ENCODE assay signal across 31 mouse cellular contexts in the genomic region with DNA sequence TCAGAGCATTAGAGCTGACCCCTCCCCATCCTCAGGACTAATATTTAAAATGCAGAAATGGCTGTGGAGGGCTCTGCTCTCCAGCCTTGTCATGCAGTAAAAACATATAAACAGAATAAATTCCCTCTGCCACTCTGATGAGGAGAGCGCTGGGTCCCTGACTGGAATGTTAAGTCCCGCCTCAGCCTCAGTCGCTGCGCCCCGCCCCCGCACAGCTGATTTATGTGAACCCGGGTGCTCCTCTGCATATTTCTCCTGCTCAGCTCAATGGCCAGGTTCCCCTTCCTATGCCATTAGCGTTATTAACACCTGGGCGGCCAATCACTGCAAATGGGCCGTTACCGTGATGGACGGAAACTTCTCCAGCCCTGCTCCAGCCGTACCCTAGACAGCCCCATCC. TPM values are rescaled to one million over a fixed set of nuclear protein-coding genes. Genes with fewer than 3 reads are reported as not detected.
DNase-seq lines count a peak whose midpoint lies in the region; ATAC-seq lines count a peak whose summit lies in the region.
"Had no signal": no experiment of that assay in that cellular context is flagged by ENCODE, and none has a peak within 500 bp of the region (broad histone marks: within the 10 kb centered on the region; RNA-seq: fewer than 3 reads in every experiment).

No protein-coding gene starts in this region.

- peaks cover 9% of the 10 kb centered on the region; the same call in 1 of the 2 replicates for H3K27me3 ChIP-seq in hindbrain, embryonic 14.5 days (ENCODE audit: control insufficient read depth, insufficient read depth, low read length)
- H3K27me3 ChIP-seq in hindbrain, embryonic 16.5 days (replicated peaks; ENCODE audit: control insufficient read depth, insufficient read depth, low read length), result 0 out of 2 replicates have a peak, but pooled peaks cover 2% of the 10 kb centered on the region
- H3K27me3 ChIP-seq in midbrain, embryonic 14.5 days (ENCODE audit: control insufficient read depth, insufficient read depth, low read length), result peaks cover 4% of the 10 kb centered on the region; the same call in 1 of the 2 replicates
- H3K27me3 ChIP-seq in midbrain, embryonic 10.5 days (ENCODE audit: low read depth, poor library complexity, severe bottlenecking), result peaks cover 68% of the 10 kb centered on the region
- H3K27me3 ChIP-seq in neural tube, embryonic 15.5 days (replicated peaks), result 0 out of 2 replicates have a peak, but pooled peaks cover 11% of the 10 kb centered on the region
- H3K27me3 ChIP-seq: forebrain, embryonic 15.5 days had no signal

- H3K4me2 ChIP-seq in hindbrain, embryonic 14.5 days (replicated peaks), result no peak overlapping the region
- H3K4me2 ChIP-seq in hindbrain, embryonic 16.5 days (ENCODE audit: low read length), result no peak overlapping the region
- H3K4me2 ChIP-seq in midbrain, embryonic 14.5 days (ENCODE audit: low read length), result no peak overlapping the region
- H3K4me2 ChIP-seq in neural tube, embryonic 15.5 days, result peak overlapping the region; percentile 8
- H3K4me2 ChIP-seq: embryonic facial prominence, embryonic 15.5 days; forebrain, embryonic 15.5 days; stomach, embryonic 15.5 days had no signal

- no peaks in the 10 kb centered on the region for H3K9me3 ChIP-seq in hindbrain, embryonic 14.5 days (ENCODE audit: control insufficient read depth, low read length)
- H3K9me3 ChIP-seq in hindbrain, embryonic 16.5 days (ENCODE audit: control insufficient read depth, low read length), result no peaks in the 10 kb centered on the region
- no peaks in the 10 kb centered on the region for H3K9me3 ChIP-seq in midbrain, embryonic 14.5 days (ENCODE audit: control insufficient read depth, low read length)
- 0 out of 2 replicates have a peak, but pooled peaks cover 3% of the 10 kb centered on the region for H3K9me3 ChIP-seq in midbrain, embryonic 10.5 days (replicated peaks)
- no peaks in the 10 kb centered on the region for H3K9me3 ChIP-seq in neural tube, embryonic 15.5 days (replicated peaks)
- H3K9me3 ChIP-seq: embryonic facial prominence, embryonic 15.5 days; forebrain, embryonic 15.5 days; heart, embryonic 10.5 days; stomach, embryonic 15.5 days had no signal

- 44% methylated on average over 13 of the region's 13 CpGs for WGBS in hindbrain, embryonic 14.5 days
- WGBS in hindbrain, embryonic 16.5 days, result 43% methylated on average over 13 of the region's 13 CpGs
- WGBS in midbrain, embryonic 14.5 days, result 51% methylated on average over 13 of the region's 13 CpGs
- WGBS in midbrain, embryonic 10.5 days, result 53% methylated on average over 13 of the region's 13 CpGs
- WGBS in neural tube, embryonic 15.5 days, result 37% methylated on average over 13 of the region's 13 CpGs

- DNase-seq in hindbrain, embryonic 14.5 days (ENCODE audit: low spot score), result peak; percentile 30
- peak; percentile 62 for DNase-seq in midbrain, embryonic 14.5 days
- no peak for DNase-seq in midbrain, embryonic 10.5 days (ENCODE audit: low spot score)
- DNase-seq in kidney, postnatal 14 days, result peak; percentile 54
- DNase-seq in layer of hippocampus, adult 8-10 months (ENCODE audit: low spot score in 2 of 2), result no peak
- DNase-seq: adrenal gland, postnatal 25 days; cerebellum, adult 9-11 months; heart, postnatal 4 days; layer of hippocampus, adult 9-11 months; left cerebral cortex, postnatal 4 days; right cerebral cortex, adult 18-20 months had no signal

- no peaks in the 10 kb centered on the region for H3K36me3 ChIP-seq in hindbrain, embryonic 14.5 days (replicated peaks; ENCODE audit: control insufficient read depth, insufficient read depth)
- H3K36me3 ChIP-seq in hindbrain, embryonic 16.5 days (ENCODE audit: control insufficient read depth, insufficient read depth, low read length), result no peaks in the 10 kb centered on the region
- H3K36me3 ChIP-seq in midbrain, embryonic 14.5 days (ENCODE audit: control insufficient read depth, insufficient read depth, low read length), result no peaks in the 10 kb centered on the region
- H3K36me3 ChIP-seq in midbrain, embryonic 10.5 days, result no peaks in the 10 kb centered on the region
- no peaks in the 10 kb centered on the region for H3K36me3 ChIP-seq in neural tube, embryonic 15.5 days
- H3K36me3 ChIP-seq: embryonic facial prominence, embryonic 15.5 days; forebrain, embryonic 15.5 days; heart, embryonic 10.5 days; stomach, embryonic 15.5 days had no signal

- H3K4me1 ChIP-seq in hindbrain, embryonic 14.5 days (replicated peaks; ENCODE audit: control insufficient read depth, insufficient read depth, low read length), result no peaks in the 10 kb centered on the region
- no peaks in the 10 kb centered on the region; the same call in 1 of the 2 replicates for H3K4me1 ChIP-seq in hindbrain, embryonic 16.5 days (ENCODE audit: control insufficient read depth, insufficient read depth, low read depth, low read length)
- H3K4me1 ChIP-seq in midbrain, embryonic 14.5 days (ENCODE audit: control insufficient read depth, insufficient read depth, low read length), result no peaks in the 10 kb centered on the region
- H3K4me1 ChIP-seq in midbrain, embryonic 10.5 days, result no peaks in the 10 kb centered on the region
- H3K4me1 ChIP-seq in neural tube, embryonic 15.5 days, result peaks cover 6% of the 10 kb centered on the region; the same call in 1 of the 2 replicates
- H3K4me1 ChIP-seq: embryonic facial prominence, embryonic 15.5 days; forebrain, embryonic 15.5 days; heart, embryonic 10.5 days; stomach, embryonic 15.5 days had no signal

- no peak overlapping the region for H3K27ac ChIP-seq in hindbrain, embryonic 14.5 days
- H3K27ac ChIP-seq in hindbrain, embryonic 16.5 days (ENCODE audit: low read depth, low read length), result no peak overlapping the region
- H3K27ac ChIP-seq in midbrain, embryonic 14.5 days (replicated peaks; ENCODE audit: low read depth, low read length), result no peak overlapping the region
- no peak overlapping the region for H3K27ac ChIP-seq in midbrain, embryonic 10.5 days (replicated peaks)
- H3K27ac ChIP-seq in neural tube, embryonic 15.5 days (replicated peaks), result no peak overlapping the region
- H3K27ac ChIP-seq: embryonic facial prominence, embryonic 15.5 days; forebrain, embryonic 15.5 days; heart, embryonic 10.5 days; kidney, postnatal 0 days; left cerebral cortex, adult 2 months; macrophage; stomach, embryonic 15.5 days had no signal

- H3K4me3 ChIP-seq in hindbrain, embryonic 14.5 days (replicated peaks; ENCODE audit: low read length), result no peak overlapping the region
- H3K4me3 ChIP-seq in hindbrain, embryonic 16.5 days (ENCODE audit: low read length), result no peak overlapping the region
- no peak overlapping the region for H3K4me3 ChIP-seq in midbrain, embryonic 14.5 days (replicated peaks; ENCODE audit: low read depth, low read length)
- no peak overlapping the region for H3K4me3 ChIP-seq in midbrain, embryonic 10.5 days
- H3K4me3 ChIP-seq in neural tube, embryonic 15.5 days (replicated peaks), result no peak overlapping the region
- H3K4me3 ChIP-seq: embryonic facial prominence, embryonic 15.5 days; forebrain, embryonic 15.5 days; heart, embryonic 10.5 days; left cerebral cortex, adult 2 months; stomach, embryonic 15.5 days had no signal

- H3K9ac ChIP-seq in hindbrain, embryonic 14.5 days, result no peak overlapping the region
- no peak overlapping the region; the same call in 1 of the 2 replicates for H3K9ac ChIP-seq in hindbrain, embryonic 16.5 days (ENCODE audit: low read depth, low read length)
- no peak overlapping the region for H3K9ac ChIP-seq in midbrain, embryonic 14.5 days (replicated peaks; ENCODE audit: low read length)
- no peak overlapping the region for H3K9ac ChIP-seq in neural tube, embryonic 15.5 days (replicated peaks)
- H3K9ac ChIP-seq: embryonic facial prominence, embryonic 15.5 days; forebrain, embryonic 15.5 days; stomach, embryonic 15.5 days had no signal

- no peak for ATAC-seq in hindbrain, embryonic 14.5 days (ENCODE audit: low FRiP score)
- ATAC-seq in hindbrain, embryonic 16.5 days, result no peak
- ATAC-seq in midbrain, embryonic 14.5 days (ENCODE audit: low FRiP score, low TSS enrichment), result no peak
- no peak for ATAC-seq in neural tube, embryonic 15.5 days (ENCODE audit: low FRiP score)
- ATAC-seq: CD4-positive, CD25-positive, alpha-beta regulatory T cell, adult 4 months; forebrain, embryonic 15.5 days; inflammation-experienced regulatory T-cells, adult 6 months; lung, postnatal 0 days had no signal

RNA-seq across cellular contexts. Expression of gene Lhx5, which starts 15.8 kb away (rescaled TPM):
- polyA plus RNA-seq in hindbrain, embryonic 14.5 days (2014; fragmentation: Nextera tagmentation; extraction: Ambion mirVana), result 20.4 and 23.1 TPM in 2 replicates
- 20.1 and 24.3 TPM in 2 replicates for polyA plus RNA-seq in hindbrain, embryonic 16.5 days (2015; fragmentation: Nextera tagmentation; extraction: Ambion mirVana)
- 34.1 and 44.9 TPM in 2 replicates for polyA plus RNA-seq in midbrain, embryonic 14.5 days (2014; fragmentation: Nextera tagmentation; extraction: Ambion mirVana)
- polyA plus RNA-seq in midbrain, embryonic 10.5 days (2016; fragmentation: Nextera tagmentation; extraction: Ambion mirVana), result 23.5 and 30.5 TPM in 2 replicates
- polyA plus RNA-seq in neural tube, embryonic 15.5 days (2015; fragmentation: Nextera tagmentation; extraction: Ambion mirVana), result 18.7 and 22.4 TPM in 2 replicates
- under 1 TPM in 2 of 4 experiments, not detected in 2; 0.10 to 0.11 TPM for total RNA-seq in layer of hippocampus, adult 8-10 months (2022)
- total RNA-seq: adrenal gland, postnatal 25 days; common myeloid progenitor, adult 5-6 weeks; gastrocnemius, adult 8-10 months; heart, postnatal 4 days; left cerebral cortex, adult 2 months; liver, adult 2 months; monocyte, adult 5-6 weeks had no signal
- polyA plus RNA-seq: CD4-positive, CD25-positive, alpha-beta regulatory T cell, adult 4 months; gonadal fat pad, adult 2 months; heart, embryonic 16.5 days; inflammation-experienced regulatory T-cells, adult 6 months; kidney, postnatal 0 days; liver, adult 2 months; liver, embryonic 16.5 days; lung, postnatal 0 days; macrophage had no signal

RNA-seq across cellular contexts. Expression of gene Sdsl, which starts 25.3 kb away (rescaled TPM):
- 6.1 and 7.7 TPM in 2 replicates for polyA plus RNA-seq in hindbrain, embryonic 14.5 days (2014; fragmentation: Nextera tagmentation; extraction: Ambion mirVana)
- polyA plus RNA-seq in hindbrain, embryonic 16.5 days (2015; fragmentation: Nextera tagmentation; extraction: Ambion mirVana), result 8.1 and 9.4 TPM in 2 replicates
- polyA plus RNA-seq in midbrain, embryonic 14.5 days (2014; fragmentation: Nextera tagmentation; extraction: Ambion mirVana), result 6.0 TPM in 2 replicates
- 5.5 and 6.2 TPM in 2 replicates for polyA plus RNA-seq in midbrain, embryonic 10.5 days (2016; fragmentation: Nextera tagmentation; extraction: Ambion mirVana)
- polyA plus RNA-seq in neural tube, embryonic 15.5 days (2015; fragmentation: Nextera tagmentation; extraction: Ambion mirVana), result 7.9 TPM in 2 replicates
- total RNA-seq in layer of hippocampus, adult 8-10 months (2022), result 10 to 100 TPM in 3 of 4 experiments, 1 to 10 TPM in 1; 7.5 to 11.6 (median 10.6) TPM
- total RNA-seq: monocyte, adult 5-6 weeks had no signal
- polyA plus RNA-seq: CD4-positive, CD25-positive, alpha-beta regulatory T cell, adult 4 months; inflammation-experienced regulatory T-cells, adult 6 months; macrophage had no signal

RNA-seq across cellular contexts. Expression of gene Sds, which starts 29.0 kb away (rescaled TPM):
- not detected in 2 replicates for polyA plus RNA-seq in hindbrain, embryonic 14.5 days (2014; fragmentation: Nextera tagmentation; extraction: Ambion mirVana)
- polyA plus RNA-seq in hindbrain, embryonic 16.5 days (2015; fragmentation: Nextera tagmentation; extraction: Ambion mirVana), result 0.40 and 0.80 TPM in 2 replicates
- 0.55 TPM in 1 of 2 replicates, not detected in the other for polyA plus RNA-seq in midbrain, embryonic 14.5 days (2014; fragmentation: Nextera tagmentation; extraction: Ambion mirVana)
- not detected in 2 replicates for polyA plus RNA-seq in midbrain, embryonic 10.5 days (2016; fragmentation: Nextera tagmentation; extraction: Ambion mirVana)
- polyA plus RNA-seq in neural tube, embryonic 15.5 days (2015; fragmentation: Nextera tagmentation; extraction: Ambion mirVana), result not detected in 2 replicates
- total RNA-seq in layer of hippocampus, adult 8-10 months (2022), result under 1 TPM in 2 of 4 experiments, not detected in 2; 0.82 to 0.91 TPM
- total RNA-seq: adrenal gland, postnatal 25 days; common myeloid progenitor, adult 5-6 weeks; heart, postnatal 4 days; left cerebral cortex, postnatal 4 days; monocyte, adult 5-6 weeks had no signal
- polyA plus RNA-seq: CD4-positive, CD25-positive, alpha-beta regulatory T cell, adult 4 months; embryonic facial prominence, embryonic 15.5 days; forebrain, embryonic 15.5 days; gonadal fat pad, adult 2 months; inflammation-experienced regulatory T-cells, adult 6 months; kidney, postnatal 0 days; lung, postnatal 0 days; macrophage; neural tube, embryonic 11.5 days had no signal

RNA-seq across cellular contexts. Expression of gene Plbd2, which starts 56.1 kb away (rescaled TPM):
- polyA plus RNA-seq in hindbrain, embryonic 14.5 days (2014; fragmentation: Nextera tagmentation; extraction: Ambion mirVana), result 26.8 and 28.8 TPM in 2 replicates
- polyA plus RNA-seq in hindbrain, embryonic 16.5 days (2015; fragmentation: Nextera tagmentation; extraction: Ambion mirVana), result 37.6 and 39.0 TPM in 2 replicates
- polyA plus RNA-seq in midbrain, embryonic 14.5 days (2014; fragmentation: Nextera tagmentation; extraction: Ambion mirVana), result 24.7 and 26.1 TPM in 2 replicates
- 35.6 and 37.0 TPM in 2 replicates for polyA plus RNA-seq in midbrain, embryonic 10.5 days (2016; fragmentation: Nextera tagmentation; extraction: Ambion mirVana)
- 41.8 and 41.9 TPM in 2 replicates for polyA plus RNA-seq in neural tube, embryonic 15.5 days (2015; fragmentation: Nextera tagmentation; extraction: Ambion mirVana)
- 10 to 100 TPM; 57.9 to 76.5 (median 66.5) TPM for total RNA-seq in layer of hippocampus, adult 8-10 months (2022)

Comparison
In these comparisons a context has a peak if more than half of its experiments do, and no peak if none do; other contexts are left out.
1. DNase-seq: peak in hindbrain, embryonic 14.5 days (single experiment), midbrain, embryonic 14.5 days (single experiment) and kidney, postnatal 14 days (single experiment); none in midbrain, embryonic 10.5 days (single experiment) and layer of hippocampus, adult 8-10 months (0 of 2).